Mouse (Mus musculus) limb, embryonic 13.5 days (tissue): Measurements from ENCODE around the gene Znhit2. TPM values are rescaled to one million over a fixed set of nuclear protein-coding genes. Genes with fewer than 3 reads are reported as not detected.
"Not testable (repeated sequence)": the region's sequence is repeated elsewhere in the genome, so short reads cannot be mapped to it uniquely, and the experiment has no call there.

Experiments
- ATAC-seq: fragments of 200-750 bp; cut with Nextera tagmentation; 2 replicates; pipeline ENCODE4 v1.8.0; 2017; ENCODE audit warnings: low read depth, moderate number of reproducible peaks, moderate TSS enrichment; ENCODE audit not compliant: low FRiP score
- H3K27ac ChIP-seq: fragments of 300-500 bp; sonication (generic); 2 replicates; pipeline ENCODE4 v1.5.1; 2015; ENCODE audit warnings: inconsistent platforms, mild to moderate bottlenecking, moderate library complexity
- H3K27me3 ChIP-seq: fragments of 300-500 bp; sonication (generic); 2 replicates; pipeline ENCODE4 v1.6.1; 2015; ENCODE audit warnings: mild to moderate bottlenecking, inconsistent platforms
- H3K36me3 ChIP-seq: fragments of 300-500 bp; sonication (generic); 2 replicates; pipeline ENCODE4 v1.6.1; 2015; ENCODE audit warnings: inconsistent platforms, mild to moderate bottlenecking, moderate library complexity
- H3K4me1 ChIP-seq: fragments of 300-500 bp; sonication (generic); 2 replicates; pipeline ENCODE4 v1.6.1; 2015; ENCODE audit warnings: inconsistent platforms
- H3K4me2 ChIP-seq: fragments of 300-500 bp; sonication (generic); replicated peaks from 2 replicates; pipeline ENCODE4 v1.6.1; 2015; ENCODE audit warnings: inconsistent platforms, mild to moderate bottlenecking, moderate library complexity
- H3K4me3 ChIP-seq: fragments of 300-500 bp; sonication (generic); 2 replicates; pipeline ENCODE4 v1.5.1; 2015; ENCODE audit warnings: moderate library complexity, mild to moderate bottlenecking, inconsistent platforms
- H3K9ac ChIP-seq: fragments of 300-500 bp; sonication (generic); 2 replicates; pipeline ENCODE4 v1.6.1; 2015; ENCODE audit warnings: mild to moderate bottlenecking, inconsistent platforms
- H3K9me3 ChIP-seq: fragments of 300-500 bp; sonication (generic); 2 replicates; pipeline ENCODE4 v1.6.1; 2016; ENCODE audit warnings: inconsistent platforms
- WGBS: fragments of 180-500 bp; shearing (Covaris S2); methylation state at CpG from one replicate; pipeline ENCODE4 v1.1.7; 2015; 5-methylcytosine and 5-hydroxymethylcytosine counted together
- polyA plus RNA-seq: library from polyadenylated mRNA; unstranded; fragments of >200 nt; fragmentation: Nextera tagmentation; extraction: Ambion mirVana; gene quantifications from 2 replicates; pipeline ENCODE4 v1.2.1, GENCODE M21; 2015

The Znhit2 gene
- polyA plus RNA-seq, 1 experiment from 2014 or later = 29.0 TPM

- Histone ChIP-seq H3K9ac (no peak overlapping the region), H3K4me2 (no peak overlapping the region), H3K36me3 (no peaks in the 10 kb centered on the region), H3K9me3 (no peaks in the 10 kb centered on the region), H3K27ac (no peak overlapping the region), H3K4me1 (no peaks in the 10 kb centered on the region), H3K4me3 (no peak overlapping the region), H3K27me3 (no peaks in the 10 kb centered on the region)
- no peak for ATAC-seq
- 70% methylated on average over 14 of the region's 14 CpGs for WGBS
These were observed 30.3 kb upstream of the Znhit2 start for GRCm38 (mm10) chr19:6030520-6031280.

- no peak for ATAC-seq
- Histone ChIP-seq H3K9me3 (no peaks in the 10 kb centered on the region), H3K4me3 (no peak overlapping the region), H3K4me2 (no peak overlapping the region), H3K36me3 (no peaks in the 10 kb centered on the region), H3K9ac (no peak overlapping the region), H3K4me1 (no peaks in the 10 kb centered on the region), H3K27ac (no peak overlapping the region), H3K27me3 (no peaks in the 10 kb centered on the region)
- WGBS = 76% methylated on average over 9 of the region's 9 CpGs
These were observed 24.9 kb upstream of the Znhit2 start for GRCm38 (mm10) chr19:6035966-6036585.

GRCm38 (mm10) chr19:6037695-6038094, 23.3 kb upstream of the Znhit2 start:
- H3K36me3 ChIP-seq = no peaks in the 10 kb centered on the region
- no peak overlapping the region for H3K9ac ChIP-seq
- no peak overlapping the region for H3K27ac ChIP-seq
- H3K4me1 ChIP-seq = no peaks in the 10 kb centered on the region
- no peak overlapping the region for H3K4me2 ChIP-seq
- H3K9me3 ChIP-seq = no peaks in the 10 kb centered on the region
- H3K27me3 ChIP-seq = no peaks in the 10 kb centered on the region
- H3K4me3 ChIP-seq = no peak overlapping the region
- no peak for ATAC-seq

- H3K4me1 ChIP-seq = no peaks in the 10 kb centered on the region
- H3K36me3 ChIP-seq = no peaks in the 10 kb centered on the region
- WGBS = 84% methylated on average over 7 of the region's 7 CpGs
- H3K9ac ChIP-seq = no peak overlapping the region
- no peaks in the 10 kb centered on the region for H3K27me3 ChIP-seq
- no peaks in the 10 kb centered on the region for H3K9me3 ChIP-seq
- no peak for ATAC-seq
- H3K27ac ChIP-seq = no peak overlapping the region
- no peak overlapping the region for H3K4me2 ChIP-seq
- H3K4me3 ChIP-seq = no peak overlapping the region
These were observed 22.7 kb upstream of the Znhit2 start for GRCm38 (mm10) chr19:6038326-6038725.

- peaks cover under 1% of the 10 kb centered on the region for H3K4me1 ChIP-seq
These were observed 21.0 kb upstream of the Znhit2 start for GRCm38 (mm10) chr19:6040002-6040401.

GRCm38 (mm10) chr19:6042293-6042692, 18.7 kb upstream of the Znhit2 start:
- H3K27me3 ChIP-seq = no peaks in the 10 kb centered on the region
- no peak overlapping the region for H3K4me2 ChIP-seq
- H3K36me3 ChIP-seq = no peaks in the 10 kb centered on the region
- H3K9ac ChIP-seq = no peak overlapping the region
- no peaks in the 10 kb centered on the region for H3K9me3 ChIP-seq
- 90% methylated on average over 9 of the region's 9 CpGs for WGBS
- H3K27ac ChIP-seq = no peak overlapping the region
- no peak for ATAC-seq
- H3K4me3 ChIP-seq = no peak overlapping the region
- H3K4me1 ChIP-seq = peaks cover 10% of the 10 kb centered on the region

More at GRCm38 (mm10) chr19:6040002-6040401, 21.0 kb upstream of the Znhit2 start:
- Histone ChIP-seq H3K36me3 (no peaks in the 10 kb centered on the region), H3K9ac (no peak overlapping the region), H3K4me2 (no peak overlapping the region), H3K27me3 (no peaks in the 10 kb centered on the region), H3K4me3 (no peak overlapping the region), H3K9me3 (no peaks in the 10 kb centered on the region), H3K27ac (no peak overlapping the region)
- no peak for ATAC-seq

- H3K27ac ChIP-seq, ATAC-seq, H3K4me2 ChIP-seq, H3K27me3 ChIP-seq, H3K4me3 ChIP-seq, H3K9ac ChIP-seq, H3K9me3 ChIP-seq: not testable (repeated sequence)
- peaks cover 12% of the 10 kb centered on the region for H3K36me3 ChIP-seq
- peaks cover 23% of the 10 kb centered on the region for H3K4me1 ChIP-seq
- 63% methylated on average over 4 of the region's 4 CpGs for WGBS
These were observed 16.9 kb upstream of the Znhit2 start for GRCm38 (mm10) chr19:6044102-6044501.

- ATAC-seq = peak; percentile 5; the same call in 1 of the 2 replicates
- Histone ChIP-seq H3K27ac (peak overlapping the region; percentile 99), H3K36me3 (peaks cover 27% of the 10 kb centered on the region), H3K4me2 (peak overlapping the region; percentile 98), H3K9me3 (no peaks in the 10 kb centered on the region), H3K27me3 (no peaks in the 10 kb centered on the region), H3K4me1 (peaks cover 23% of the 10 kb centered on the region), H3K9ac (peak overlapping the region; percentile 95), H3K4me3 (peak overlapping the region; percentile 93)
- 16% methylated on average over 20 of the region's 20 CpGs for WGBS
These were observed 15.4 kb upstream of the Znhit2 start for GRCm38 (mm10) chr19:6045366-6046293.

- peak within 1 kb of the TSS; percentile 98 for H3K4me2 ChIP-seq
- under 1% methylated on average over 65 of the region's 65 CpGs for WGBS
- H3K27ac ChIP-seq = peak within 1 kb of the TSS; percentile 99
- H3K36me3 ChIP-seq = peaks cover 36% of the 10 kb centered on the region
- peaks cover 23% of the 10 kb centered on the region for H3K4me1 ChIP-seq
- no peaks in the 10 kb centered on the region for H3K9me3 ChIP-seq
- peak; percentile 94 for ATAC-seq
- H3K27me3 ChIP-seq = no peaks in the 10 kb centered on the region
- peak within 1 kb of the TSS; percentile 93 for H3K4me3 ChIP-seq
- peak within 1 kb of the TSS; percentile 95 for H3K9ac ChIP-seq
These were observed 14.5 kb upstream of the Znhit2 start, which contains the start of gene Syvn1 for GRCm38 (mm10) chr19:6046294-6047153. TSS of gene Syvn1 (plus strand) at chr19:6046576.

GRCm38 (mm10) chr19:6047154-6047898, 13.7 kb upstream of the Znhit2 start:
- Histone ChIP-seq H3K4me2 (peak overlapping the region; percentile 98), H3K27ac (peak overlapping the region; percentile 99), H3K36me3 (peaks cover 44% of the 10 kb centered on the region), H3K9ac (peak overlapping the region; percentile 95), H3K4me1 (peaks cover 23% of the 10 kb centered on the region), H3K9me3 (no peaks in the 10 kb centered on the region), H3K4me3 (peak overlapping the region; percentile 93), H3K27me3 (no peaks in the 10 kb centered on the region)
- WGBS = 2% methylated on average over 41 of the region's 44 CpGs
- peak; percentile 7 for ATAC-seq

- ATAC-seq = no peak
- no peak overlapping the region for H3K27ac ChIP-seq
- peak overlapping the region; percentile 95 for H3K9ac ChIP-seq
- peak overlapping the region; percentile 98 for H3K4me2 ChIP-seq
- peak overlapping the region; percentile 93 for H3K4me3 ChIP-seq
- WGBS = 85% methylated on average over 8 of the region's 8 CpGs
- no peaks in the 10 kb centered on the region for H3K9me3 ChIP-seq
- peaks cover 23% of the 10 kb centered on the region for H3K4me1 ChIP-seq
- H3K36me3 ChIP-seq = peaks cover 49% of the 10 kb centered on the region
- no peaks in the 10 kb centered on the region for H3K27me3 ChIP-seq
These were observed 13.2 kb upstream of the Znhit2 start for GRCm38 (mm10) chr19:6047899-6048166.
